Mouse (Mus musculus) B cell, adult 2 months (primary cell): ENCODE measurements around the gene Dnali1.

Experiments
- DNase-seq, 2 experiments: peaks; one replicate each; pipeline ENCODE4 v3.0.0; 2022

Dnali1 gene

DNA sequence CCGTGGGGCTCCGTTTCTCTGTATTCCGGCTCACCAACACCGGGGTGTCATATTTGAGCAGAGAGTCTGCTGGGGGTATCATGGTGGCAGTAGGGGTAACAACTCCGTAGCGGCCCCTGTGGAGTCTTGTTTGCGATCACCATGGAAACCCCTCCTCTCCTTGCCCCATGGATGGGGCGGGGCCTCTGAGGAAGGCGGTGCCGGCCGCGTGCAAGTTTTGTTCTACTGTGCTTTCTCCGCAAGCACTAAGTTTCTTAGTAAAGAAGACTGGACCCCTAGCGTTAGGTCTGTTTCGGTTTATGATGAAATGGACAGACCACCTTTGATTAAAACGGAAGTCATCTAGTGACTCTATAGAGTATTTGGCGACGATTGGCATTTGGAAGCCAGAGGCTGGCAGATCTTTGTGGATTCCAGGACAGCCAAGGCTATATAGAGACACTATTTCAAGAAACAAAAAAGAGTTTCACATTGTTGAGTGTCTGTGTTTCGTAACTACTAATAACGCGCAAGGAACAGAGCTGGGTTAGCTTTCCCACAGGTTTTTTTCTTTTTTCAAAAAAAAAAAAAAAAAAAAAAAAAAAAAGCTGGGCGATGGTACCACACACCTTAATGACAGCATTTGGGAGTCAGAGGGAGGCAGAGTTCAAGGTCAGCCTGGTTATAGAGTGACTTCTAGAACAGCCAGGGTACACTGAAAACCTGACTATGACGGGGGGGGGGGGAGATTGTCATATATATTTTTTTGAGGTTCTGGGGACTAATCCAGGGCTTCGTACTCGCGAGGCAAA lies at the start of gene Dnali1:
Gene Dnali1, minus strand, starts transcription at position 187 of the 791 bp plus-strand sequence.
- peak; percentile 77 to 79 for DNase-seq

DNA sequence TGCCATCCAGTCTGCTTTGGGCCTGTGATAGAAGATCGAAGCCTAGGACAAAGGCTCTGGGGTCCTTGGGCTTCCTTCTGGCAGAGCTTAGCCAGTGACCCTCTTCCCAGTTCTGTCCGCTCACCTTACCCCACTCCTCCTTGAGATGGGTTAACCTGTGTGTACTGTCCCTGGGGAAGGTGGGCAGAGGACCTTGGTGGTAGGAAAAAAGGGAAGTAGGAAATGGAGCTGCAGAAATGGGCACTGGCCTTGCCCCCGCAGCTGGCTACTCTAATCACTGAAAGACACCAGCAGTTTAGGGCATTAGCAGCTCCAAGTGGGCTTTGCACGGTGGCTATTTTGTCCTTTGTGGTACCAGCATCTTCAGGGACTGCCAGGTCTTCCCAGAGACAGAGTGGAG lies 49.6 kb upstream of the Dnali1 start:
- DNase-seq = peak; percentile 28 to 29

DNA sequence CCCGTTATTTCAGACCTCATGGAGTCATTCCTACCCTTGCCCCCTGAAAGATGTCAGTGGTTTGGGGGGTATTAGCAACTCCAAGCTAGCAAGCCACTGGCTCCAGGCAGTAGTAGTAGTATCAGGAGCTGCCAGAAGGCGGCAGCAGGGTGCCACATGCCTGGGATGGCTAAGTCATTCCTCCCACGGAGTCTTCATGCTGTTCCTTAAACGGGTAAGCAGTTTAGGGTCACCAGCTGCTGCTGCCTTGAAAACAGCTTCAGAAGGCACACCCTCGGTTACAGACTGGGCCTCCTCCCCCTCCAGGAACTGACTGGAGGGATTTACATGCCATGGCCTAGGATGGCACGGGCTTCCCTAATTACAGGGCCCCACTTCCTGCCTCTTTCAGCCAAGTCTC lies 49.1 kb upstream of the Dnali1 start:
- DNase-seq = peak; percentile 86

GRCm38 (mm10) chr4:125105354-125105753 lies 39.9 kb upstream of the Dnali1 start:
- DNase-seq = no peak

DNA sequence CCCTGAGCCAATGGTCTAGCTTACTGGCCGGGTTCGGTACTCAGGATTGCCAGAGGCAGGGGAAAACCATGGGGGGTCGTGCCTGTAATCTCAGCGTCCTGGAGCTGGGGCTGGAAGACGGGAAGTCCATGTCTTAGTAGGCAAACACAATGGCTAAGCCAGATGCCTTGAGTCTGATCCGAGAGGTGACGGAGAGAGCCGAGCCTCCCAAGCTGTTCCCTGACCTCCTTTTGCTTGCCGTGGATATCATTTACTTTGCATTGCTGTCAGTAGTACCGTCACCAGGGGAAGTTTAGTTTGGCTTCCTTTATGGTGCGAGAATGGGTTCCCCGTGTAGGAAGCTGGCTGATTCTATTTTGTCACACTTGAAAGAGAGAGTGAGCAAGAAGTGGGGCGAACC lies 35.8 kb upstream of the Dnali1 start:
- no peak for DNase-seq

DNA sequence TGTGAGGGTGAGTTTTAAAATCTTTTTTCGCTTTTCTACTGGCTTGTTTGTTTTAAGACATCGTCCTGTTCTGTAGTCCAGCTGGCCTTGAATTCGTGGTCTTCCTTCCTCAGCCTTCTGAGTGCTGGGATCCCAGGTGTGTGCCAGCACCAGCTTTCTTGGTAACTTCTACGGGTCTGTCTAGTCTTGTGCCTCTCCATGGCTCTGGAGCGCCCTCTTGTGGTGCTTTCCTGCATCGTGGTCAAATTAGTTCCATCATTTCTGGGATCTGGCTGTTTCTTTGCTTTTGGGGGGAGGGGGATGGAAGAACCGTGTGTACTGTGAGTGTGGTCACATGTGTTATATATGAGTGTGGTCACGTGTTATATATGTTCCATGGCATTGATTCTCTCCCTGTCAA lies 34.0 kb upstream of the Dnali1 start:
- peak; percentile 89 to 90 for DNase-seq

DNA sequence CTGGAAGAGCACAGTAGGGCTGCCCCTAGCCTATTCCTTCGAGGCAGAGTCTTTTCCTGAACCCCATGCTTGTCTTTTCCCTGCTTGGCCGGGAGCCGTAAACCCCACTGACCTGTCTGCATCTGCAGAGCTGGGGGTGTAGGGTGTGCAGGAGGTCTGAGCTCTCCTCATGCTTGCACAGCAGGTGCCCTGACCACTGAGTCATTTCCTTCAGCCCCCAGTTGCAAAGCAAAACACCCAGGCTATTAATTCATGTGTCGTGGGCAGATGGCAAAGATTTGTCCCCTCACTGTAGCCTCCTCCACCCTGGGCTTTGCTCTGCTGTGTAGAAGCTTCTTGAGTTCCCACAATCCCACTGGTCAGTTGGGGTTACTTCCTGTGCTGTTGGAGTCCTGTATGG lies 31.9 kb upstream of the Dnali1 start:
- DNase-seq = no peak

- DNase-seq = no peak
These were observed 30.6 kb upstream of the Dnali1 start for GRCm38 (mm10) chr4:125096066-125096465.

- no peak for DNase-seq
These were observed 27.5 kb upstream of the Dnali1 start for GRCm38 (mm10) chr4:125093031-125093430.

- DNase-seq = peak; percentile 46 to 47
These were observed 19.9 kb upstream of the Dnali1 start for GRCm38 (mm10) chr4:125085346-125085841.

GRCm38 (mm10) chr4:125084403-125085345 lies 19.2 kb upstream of the Dnali1 start, which contains the start of gene Meaf6:
Meaf6 (plus strand) TSS chr4:125085134.
- peak; percentile 97 to 99 for DNase-seq

DNA sequence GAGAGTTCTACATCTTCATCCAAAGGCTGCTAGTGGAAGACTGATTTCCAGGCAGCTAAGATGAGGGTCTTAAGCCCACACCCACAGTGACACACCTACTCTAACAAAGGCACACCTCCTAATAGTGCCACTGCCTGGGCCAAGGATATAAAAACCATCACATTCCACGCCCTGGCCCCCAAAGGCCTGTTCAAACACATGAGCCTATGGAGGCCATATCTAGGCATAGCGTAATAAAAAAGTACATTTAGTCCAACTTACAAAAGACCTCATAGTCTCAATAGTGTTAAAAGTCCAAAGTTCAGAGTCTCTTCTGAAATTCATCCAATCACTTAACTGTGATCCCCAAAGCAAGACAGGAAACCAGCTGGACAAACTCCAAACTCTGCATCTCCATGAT lies 13.2 kb upstream of the Dnali1 start:
- DNase-seq = no peak

DNA sequence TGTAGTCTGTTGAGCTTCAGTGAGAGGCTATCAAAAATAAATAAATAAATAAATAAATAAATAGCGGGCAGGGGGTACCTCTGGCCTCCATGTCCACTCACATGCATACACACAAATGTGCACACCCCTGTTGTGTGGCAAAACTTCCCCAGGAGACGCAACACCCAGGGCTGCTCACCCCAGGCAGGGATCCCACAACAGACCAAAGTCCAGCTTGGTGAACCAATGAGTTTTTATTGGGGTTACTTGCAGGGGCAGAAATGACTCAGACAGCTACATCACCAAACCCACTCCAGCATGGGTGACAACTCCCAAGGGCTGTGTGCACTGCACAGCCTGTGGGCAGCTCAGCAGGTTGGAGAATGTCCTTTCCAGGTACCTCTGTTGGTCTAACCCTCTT lies 12.2 kb upstream of the Dnali1 start:
- DNase-seq = no peak

DNA sequence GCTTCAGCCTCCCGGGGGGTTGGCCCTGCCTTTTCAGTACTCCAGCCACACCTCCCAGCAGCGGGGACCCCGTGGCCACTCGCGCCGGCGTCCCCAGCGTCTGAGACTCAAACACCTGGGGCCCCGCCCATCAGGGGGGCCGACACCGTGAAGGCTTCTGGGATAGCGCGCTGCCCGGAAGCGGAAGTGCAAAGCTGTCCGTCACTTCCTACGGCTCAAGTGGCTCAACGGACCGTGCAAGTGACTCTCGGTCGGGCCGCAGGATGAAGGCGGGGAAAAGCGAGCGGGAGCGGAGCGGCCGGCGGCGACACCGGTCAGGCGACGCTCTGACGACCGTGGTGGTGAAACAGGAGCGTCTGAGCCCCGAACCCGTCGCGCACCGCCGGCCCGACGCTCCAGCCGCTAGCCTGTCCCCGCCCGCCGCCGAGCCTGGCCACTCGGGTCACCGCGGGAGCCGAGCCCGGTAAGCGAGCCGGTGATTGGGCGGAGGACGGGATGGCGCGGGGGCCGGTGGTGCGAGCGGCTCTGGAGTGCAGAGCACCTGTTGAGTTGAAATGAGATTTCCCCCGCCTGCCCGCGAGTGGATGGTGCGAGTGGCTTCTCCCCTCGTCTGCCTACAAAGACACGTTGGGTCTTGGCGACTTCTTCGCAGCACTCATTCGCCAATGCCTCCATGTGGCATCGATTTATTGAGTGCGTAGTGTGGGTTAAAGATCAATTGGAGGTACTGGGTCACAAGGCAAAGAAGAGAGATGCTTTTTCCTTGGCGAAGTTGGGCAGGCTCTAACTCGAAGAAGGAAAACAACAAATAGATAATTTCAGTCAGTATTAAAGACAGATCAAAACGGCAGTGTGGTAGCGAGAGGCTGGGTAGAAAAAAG lies 1.2 kb upstream of the Dnali1 start, which contains the start of gene Snip1:
Gene Snip1, plus strand, starts transcription at position 183 of the 881 bp plus-strand sequence.
- peak; percentile 97 for DNase-seq

GRCm38 (mm10) chr4:125063829-125064228 lies 1.7 kb downstream of the Dnali1 start:
- no peak for DNase-seq

GRCm38 (mm10) chr4:125059025-125059424 lies 6.5 kb downstream of the Dnali1 start:
- DNase-seq = peak; percentile 57

DNA sequence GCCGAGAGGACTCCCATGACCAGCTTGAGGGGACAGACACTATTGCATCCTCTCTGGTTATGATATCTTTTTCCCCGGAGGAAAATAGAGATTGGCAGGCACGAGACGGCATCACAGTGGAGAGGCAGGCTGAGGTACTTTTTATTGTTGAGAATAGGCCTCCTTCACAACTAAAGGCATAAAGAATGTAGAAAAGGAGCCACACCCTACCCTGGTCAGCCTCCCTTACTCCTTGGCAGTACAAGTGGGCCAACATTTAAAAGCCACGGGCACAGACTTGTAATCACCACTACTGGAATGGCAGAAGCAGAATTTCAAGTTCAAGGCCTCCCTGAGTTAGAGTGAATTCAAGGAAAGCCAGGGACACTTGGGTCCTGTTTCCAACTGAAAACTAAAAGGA lies 7.5 kb downstream of the Dnali1 start:
- no peak for DNase-seq

DNA sequence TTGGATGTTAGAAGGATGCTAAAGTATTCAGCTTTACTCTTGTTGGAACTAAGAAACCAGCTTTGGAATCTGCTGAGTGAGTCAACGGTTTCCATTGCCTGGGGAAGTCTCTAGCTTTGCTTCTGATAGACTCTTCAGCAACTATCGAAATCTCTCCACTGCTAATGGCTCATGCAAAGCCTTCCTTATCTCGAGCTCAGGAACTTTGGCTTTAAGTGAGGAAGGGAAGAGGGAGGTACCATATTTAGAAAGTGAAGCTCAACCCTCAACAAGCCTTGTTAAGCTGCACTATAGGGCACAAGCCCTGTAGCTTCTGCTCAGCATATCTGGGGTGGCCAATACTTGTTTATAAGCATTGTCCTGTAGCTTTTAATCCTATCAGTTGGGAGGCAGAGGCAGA lies 8.2 kb downstream of the Dnali1 start:
- DNase-seq = no peak

DNA sequence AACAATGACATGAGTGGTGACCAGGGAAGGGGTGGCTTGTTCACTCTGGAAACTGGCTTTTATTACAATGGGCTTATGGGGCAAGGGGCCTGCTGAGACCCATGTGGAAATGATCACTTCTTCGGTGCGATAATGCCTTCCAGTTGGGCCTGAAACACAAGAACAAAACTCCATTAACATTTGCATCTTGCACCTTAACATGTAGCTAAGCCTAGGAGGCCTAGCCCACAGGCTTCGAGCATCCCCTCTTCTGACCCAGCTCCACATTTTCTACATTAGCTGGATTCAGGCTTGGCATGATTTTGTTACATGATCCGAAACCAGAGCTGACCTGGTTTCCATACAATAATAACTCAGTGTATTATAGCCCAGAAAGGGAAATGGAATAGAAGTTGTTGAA lies 9.0 kb downstream of the Dnali1 start:
- DNase-seq = no peak

DNA sequence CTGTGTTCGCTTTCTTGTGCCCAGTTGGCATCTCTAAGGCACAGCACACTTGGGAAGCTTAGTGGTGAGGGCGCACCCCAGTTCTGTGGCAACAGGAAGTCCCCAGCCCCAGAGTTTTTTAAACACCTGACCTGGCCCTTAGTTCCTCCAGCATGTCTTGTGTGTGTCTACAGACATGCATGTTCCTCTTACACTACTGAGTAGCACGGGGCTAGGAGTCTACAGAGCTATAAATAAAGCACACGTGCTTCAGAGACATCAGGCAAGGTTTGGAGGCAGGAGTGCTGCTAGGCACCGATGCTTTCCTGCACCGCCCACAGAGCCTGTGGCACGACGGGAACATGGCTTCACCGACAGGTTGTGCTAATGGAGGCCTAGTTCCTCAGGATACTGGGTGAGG lies 10.1 kb downstream of the Dnali1 start:
- DNase-seq = peak; percentile 16 to 22

DNA sequence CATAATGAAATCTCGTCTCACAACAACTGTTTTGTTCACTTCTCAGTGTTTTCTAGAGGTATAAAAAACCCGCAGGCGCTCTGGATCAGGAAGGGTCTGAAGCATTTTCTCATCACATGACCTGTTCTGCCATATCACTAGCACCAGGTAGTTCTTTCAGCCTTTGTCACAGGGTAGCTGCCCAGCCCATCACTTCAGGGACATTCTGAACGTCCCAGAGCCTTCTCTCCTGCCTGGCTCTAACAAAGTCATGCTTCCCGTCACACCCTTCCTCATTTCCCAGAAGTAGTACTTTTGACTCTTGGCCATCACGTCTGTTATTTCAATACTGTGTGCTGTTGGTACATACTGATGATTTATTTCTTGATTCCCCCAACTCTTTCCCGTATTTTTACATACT lies 21.0 kb downstream of the Dnali1 start:
- DNase-seq = no peak

GRCm38 (mm10) chr4:125034341-125034740 lies 31.2 kb downstream of the Dnali1 start:
- DNase-seq = no peak
